Mouse (Mus musculus): ENCODE measurements at regions not wholly inside any gene's neighbourhood (a gene's known extent, or its start where the extent isn't known, plus 50 kb on each side); places are given as distances from the start of the nearest gene placed in this dataset.
"Not testable (repeated sequence)": the region's sequence is repeated elsewhere in the genome, so short reads cannot be mapped to it uniquely, and the experiment has no call there.

GRCm38 (mm10) chr6:24384193-24384888 is 130.5 kb downstream of the Iqub start:
- DNase-seq = peak; percentile 18 to 72

GRCm38 (mm10) chr6:24379859-24380258 is 135.0 kb downstream of the Iqub start:
- no peak for DNase-seq

- no peak for DNase-seq
Observed at GRCm38 (mm10) chr6:24376728-24377127, 138.1 kb downstream of the Iqub start.

GRCm38 (mm10) chr6:24373161-24373560 is 141.7 kb downstream of the Iqub start:
- no peak for DNase-seq

GRCm38 (mm10) chr6:24371680-24372079 is 143.2 kb downstream of the Iqub start:
- DNase-seq = no peak

GRCm38 (mm10) chr6:24350882-24351281 is 164.0 kb downstream of the Iqub start:
- DNase-seq = peak; percentile 37 to 43

GRCm38 (mm10) chr6:24348481-24349062 is 166.3 kb downstream of the Iqub start:
- no peak for DNase-seq

GRCm38 (mm10) chr6:24347745-24348480 is 167.0 kb downstream of the Iqub start:
- peak; percentile 83 to 94 for DNase-seq

- no peak for DNase-seq
Observed at GRCm38 (mm10) chr6:24342471-24342870, 172.4 kb downstream of the Iqub start.

GRCm38 (mm10) chr6:24342056-24342455 is 172.8 kb downstream of the Iqub start:
- DNase-seq = peak in 1 of 2 experiments; percentile 23

- DNase-seq = not testable (repeated sequence)
Observed at GRCm38 (mm10) chr6:24340107-24340506, 172.2 kb upstream of the Slc13a1 start.

- peak in 1 of 2 experiments; percentile 39 for DNase-seq
Observed at GRCm38 (mm10) chr6:24325215-24325614, 157.3 kb upstream of the Slc13a1 start.

- no peak for DNase-seq
Observed at GRCm38 (mm10) chr6:24324718-24325117, 156.8 kb upstream of the Slc13a1 start.

- DNase-seq = peak; percentile 46 to 73
Observed at GRCm38 (mm10) chr6:24322371-24322770, 154.5 kb upstream of the Slc13a1 start.

- no peak for DNase-seq
Observed at GRCm38 (mm10) chr6:24318862-24319261, 151.0 kb upstream of the Slc13a1 start.

GRCm38 (mm10) chr6:24310675-24311074 is 142.8 kb upstream of the Slc13a1 start:
- DNase-seq = no peak

GRCm38 (mm10) chr6:24309810-24310209 is 141.9 kb upstream of the Slc13a1 start:
- no peak for DNase-seq

- DNase-seq = peak; percentile 67 to 90
Observed at GRCm38 (mm10) chr6:24301681-24302080, 133.8 kb upstream of the Slc13a1 start.

GRCm38 (mm10) chr6:24301146-24301545 is 133.3 kb upstream of the Slc13a1 start:
- DNase-seq = no peak

GRCm38 (mm10) chr6:24298562-24299212 is 130.8 kb upstream of the Slc13a1 start:
- no peak for DNase-seq

GRCm38 (mm10) chr6:24288757-24289156 is 120.9 kb upstream of the Slc13a1 start:
- not testable (repeated sequence) for DNase-seq

- DNase-seq = no peak
Observed at GRCm38 (mm10) chr6:24272821-24273220, 104.9 kb upstream of the Slc13a1 start.

GRCm38 (mm10) chr6:24269633-24270032 is 101.7 kb upstream of the Slc13a1 start:
- DNase-seq = no peak

Data from kidney, postnatal 36 days (tissue).